Mouse (Mus musculus): ENCODE measurements around the gene Dapk3.

- no peak for TF ChIP-seq POLR2A (IDR thresholded peaks at IDR 0.05; ENCODE audit: insufficient read depth, low read depth, low read length)
- TF ChIP-seq CTCF (IDR thresholded peaks at IDR 0.05) = no peak
- no peak for TF ChIP-seq EP300 (IDR thresholded peaks at IDR 0.05; ENCODE audit: insufficient read depth, low read depth, low read length)
Observed at GRCm38 (mm10) chr10:81177958-81178712, 4.7 kb upstream of the Dapk3 start.

Data from heart, adult 2 months (tissue).